Mouse (Mus musculus) 416B (cell line): ENCODE results near the gene Ube2e3.

Source experiments
- DNase-seq: peaks from one replicate; pipeline ENCODE4 v3.0.0; 2011; ENCODE audit warnings: low read depth

Gene Ube2e3

DNA sequence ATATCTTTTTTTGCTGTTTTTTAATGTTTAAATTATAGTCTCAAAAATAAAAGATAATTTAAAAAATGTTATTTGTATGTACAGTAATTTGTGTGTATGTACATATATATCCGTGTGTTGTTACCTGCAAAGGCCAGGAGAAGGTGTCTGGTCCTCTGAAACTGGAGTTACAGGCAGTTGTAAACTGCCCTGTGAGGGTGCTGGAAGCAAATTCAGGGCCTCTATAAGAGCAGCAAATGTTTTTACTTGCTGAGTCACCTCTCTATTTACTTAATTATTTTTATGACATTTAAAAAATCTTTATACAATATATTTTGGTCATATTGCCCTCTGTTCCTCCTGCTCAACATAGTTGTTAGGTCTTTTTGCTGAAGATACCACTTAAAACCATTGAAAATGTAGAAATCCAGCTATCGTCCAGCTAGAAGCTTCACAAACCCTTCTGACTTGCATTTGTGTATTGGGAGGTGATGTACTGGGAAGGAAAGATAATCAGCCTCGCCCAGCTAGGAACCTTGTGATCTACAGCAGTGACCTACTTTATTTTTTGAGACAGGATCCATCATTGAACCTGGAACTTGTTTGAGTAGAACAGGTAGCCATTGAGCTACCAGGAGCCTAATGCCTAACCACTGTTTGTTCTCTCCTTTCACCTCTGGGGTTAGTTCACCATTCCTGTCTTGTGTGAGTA lies 15.0 kb downstream of the Ube2e3 start:
- DNase-seq: no peak

DNA sequence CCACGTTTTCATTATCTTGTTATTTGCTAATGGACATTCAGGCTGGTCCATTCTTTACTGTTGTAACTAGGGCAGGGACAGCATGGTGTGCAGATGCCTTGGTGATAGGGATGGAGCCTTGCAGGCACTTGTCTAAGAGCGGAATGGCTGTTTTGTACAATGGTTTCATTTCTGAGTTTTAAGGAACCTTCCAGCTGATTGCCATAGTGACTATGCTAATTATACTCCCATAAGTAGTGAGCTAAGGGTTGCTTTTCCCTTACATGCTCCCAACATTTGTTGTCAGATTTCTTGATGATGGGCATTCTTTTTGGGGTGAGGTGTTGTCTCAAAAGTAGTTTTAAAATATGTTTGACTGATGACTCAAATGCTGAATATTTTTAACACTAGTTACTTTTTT lies 18.5 kb downstream of the Ube2e3 start:
- DNase-seq: no peak

DNA sequence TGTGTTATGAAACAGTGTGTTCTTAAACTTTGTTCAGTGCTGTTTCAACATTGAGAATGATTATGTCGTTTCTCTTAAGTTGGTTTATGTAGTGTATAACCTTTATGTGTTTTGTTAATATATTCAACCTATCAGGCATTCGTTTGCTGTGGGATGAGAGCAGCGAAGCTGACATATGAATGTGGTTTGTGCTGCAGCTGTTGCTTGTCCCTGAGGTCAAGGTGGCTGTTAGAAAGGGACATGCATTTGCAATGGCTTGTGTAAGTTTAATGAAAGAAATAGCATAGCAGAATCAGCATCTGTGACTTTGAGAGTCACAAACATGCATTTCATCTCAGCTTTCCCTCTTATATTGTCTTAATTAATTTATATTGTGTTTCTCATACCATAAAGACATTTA lies 20.3 kb downstream of the Ube2e3 start:
- peak; percentile 26 for DNase-seq

DNA sequence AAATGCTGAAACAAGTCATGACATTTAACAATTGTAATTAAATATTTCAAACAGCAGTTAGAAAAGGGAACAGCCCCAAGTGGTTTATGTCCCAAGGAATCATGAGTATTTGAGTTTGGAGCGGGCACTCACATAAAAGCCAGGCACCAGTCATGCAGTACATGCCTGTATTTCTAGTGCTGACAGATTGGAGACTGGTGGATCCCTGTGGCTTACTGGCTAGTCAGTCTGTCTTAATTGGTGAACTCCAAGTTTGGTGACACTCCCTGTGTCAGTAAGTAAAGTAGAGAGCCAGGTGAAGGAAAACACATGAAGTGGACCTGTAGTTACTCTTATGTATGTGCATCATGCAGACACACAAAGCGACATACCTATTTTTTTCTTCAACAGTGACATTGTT lies 27.3 kb downstream of the Ube2e3 start:
- no peak for DNase-seq

DNA sequence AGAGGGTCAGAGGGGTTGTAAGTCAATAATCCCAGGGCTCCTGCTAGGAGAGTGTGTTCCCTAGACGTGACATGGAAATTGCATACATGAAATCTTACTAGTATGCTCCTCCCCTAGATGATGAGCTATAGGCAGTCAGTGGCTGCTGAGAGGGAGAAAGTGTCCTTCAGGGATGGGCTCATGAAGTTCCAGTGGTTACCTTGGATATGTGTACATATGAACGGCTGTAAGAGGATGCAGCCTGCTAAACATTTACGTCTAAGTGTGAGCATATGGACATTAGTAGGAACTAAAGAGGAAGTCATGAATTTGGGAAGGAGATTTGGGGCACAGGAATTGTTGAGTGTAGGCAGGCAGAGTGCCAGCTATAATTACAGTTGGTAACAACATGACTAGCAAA lies 38.0 kb downstream of the Ube2e3 start:
- peak; percentile 21 for DNase-seq

DNA sequence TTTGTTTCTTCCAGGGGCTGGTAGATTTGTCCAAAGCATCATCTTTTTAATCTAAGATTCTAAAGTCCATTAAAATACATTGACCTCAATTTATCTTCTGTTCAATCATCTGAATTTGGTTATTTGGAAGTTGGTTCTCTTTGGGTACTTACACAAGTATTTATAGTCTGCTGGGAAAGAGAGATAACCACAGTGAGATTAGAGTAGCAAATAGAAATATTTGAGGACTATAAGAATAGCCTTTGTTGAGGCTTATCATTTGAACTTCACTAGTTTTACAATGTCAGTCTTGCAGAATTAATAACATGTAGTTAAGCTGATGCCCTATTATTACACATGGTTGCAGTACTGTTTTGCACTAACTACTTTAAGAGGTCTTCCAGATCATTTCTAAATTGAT lies 43.6 kb downstream of the Ube2e3 start:
- no peak for DNase-seq

DNA sequence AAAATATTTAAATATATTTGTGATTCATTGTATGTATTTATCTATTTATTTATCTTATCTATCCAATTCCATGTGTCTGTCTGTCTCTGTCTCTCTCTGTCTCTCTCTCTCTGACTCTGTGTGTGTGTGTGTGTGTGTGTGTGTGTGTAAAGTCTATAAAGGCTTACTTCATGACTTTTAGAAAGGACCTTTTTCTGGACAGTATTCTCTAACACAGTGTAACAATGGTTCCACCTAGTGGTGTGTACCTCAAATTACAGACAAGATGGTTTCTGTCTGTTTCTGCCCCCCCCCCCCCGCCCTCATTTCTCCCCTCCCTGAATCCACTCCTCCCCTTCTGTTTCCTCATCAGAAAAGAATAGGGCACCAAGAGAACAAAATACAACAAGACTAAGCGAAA lies 46.9 kb downstream of the Ube2e3 start:
- peak; percentile 56 for DNase-seq

DNA sequence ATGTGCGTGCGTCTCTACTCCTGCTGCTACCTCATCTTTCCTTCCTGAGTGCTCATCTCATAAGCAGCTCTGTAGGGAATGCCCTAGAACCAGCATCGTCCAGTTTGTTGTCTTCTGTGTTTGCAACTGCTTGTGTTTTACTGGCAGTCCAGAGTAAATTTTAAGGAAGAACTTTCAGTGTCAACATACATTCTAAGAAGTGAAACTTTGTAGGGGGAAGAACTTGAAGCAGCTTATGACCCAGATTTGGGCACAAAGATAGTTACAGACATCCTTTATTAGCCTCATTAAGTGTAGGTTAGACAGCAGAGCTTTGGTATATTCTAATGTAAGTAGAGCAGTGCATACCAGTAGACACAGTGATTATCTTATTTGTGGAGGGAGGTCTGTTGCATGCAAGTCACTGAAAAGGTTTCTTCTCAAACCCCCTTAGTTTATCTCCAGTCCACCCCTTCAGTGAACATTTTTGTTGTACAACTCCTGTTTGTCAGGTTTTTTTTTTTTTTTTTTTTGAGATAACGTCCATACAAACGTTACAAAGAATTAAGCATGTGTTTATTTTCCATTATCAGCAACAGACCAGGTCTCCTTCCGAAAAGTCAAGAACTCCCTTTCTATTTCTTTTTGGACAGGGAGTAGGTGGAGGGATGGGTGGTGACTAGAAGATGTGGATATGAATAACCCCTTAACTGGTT lies 55.2 kb downstream of the Ube2e3 start:
- DNase-seq: no peak

DNA sequence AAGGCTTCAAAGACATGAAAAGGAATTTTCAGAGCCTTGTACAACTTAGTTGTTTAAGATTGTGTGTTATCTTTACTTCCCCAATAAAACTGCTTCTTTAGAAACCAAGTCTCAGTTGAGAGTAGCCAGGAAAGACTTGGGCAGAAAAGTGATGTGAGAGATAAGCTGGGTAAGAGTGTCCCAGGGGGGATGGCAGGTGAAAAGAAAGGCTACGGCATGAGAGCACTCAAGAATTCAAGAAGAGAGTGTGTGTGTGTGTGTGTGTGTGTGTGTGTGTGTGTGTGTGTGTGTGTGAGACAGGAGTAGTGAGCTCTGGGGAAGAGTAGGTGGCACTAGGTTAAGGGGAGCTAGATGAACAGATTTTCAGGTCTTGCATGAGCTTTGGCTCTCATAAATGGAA lies 57.9 kb downstream of the Ube2e3 start:
- no peak for DNase-seq

DNA sequence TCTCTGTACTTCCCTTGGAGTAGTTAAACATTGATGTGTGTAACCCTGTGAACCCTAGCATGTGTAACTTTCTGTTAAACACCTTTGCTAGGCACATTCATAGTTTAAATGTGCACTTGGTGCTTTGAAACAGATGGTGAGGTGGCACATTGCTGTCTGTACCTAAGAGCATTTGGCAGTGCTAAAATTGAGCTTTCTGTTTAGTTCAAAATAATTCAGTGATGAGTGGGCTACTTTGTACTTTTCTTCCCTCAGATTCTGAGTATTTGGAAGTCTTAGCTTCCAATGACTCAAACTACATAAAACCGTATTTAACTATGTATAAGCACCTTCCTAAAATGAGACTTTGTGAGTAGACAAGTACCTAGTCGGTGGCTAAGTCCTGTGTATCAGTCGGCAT lies 59.7 kb downstream of the Ube2e3 start:
- no peak for DNase-seq

DNA sequence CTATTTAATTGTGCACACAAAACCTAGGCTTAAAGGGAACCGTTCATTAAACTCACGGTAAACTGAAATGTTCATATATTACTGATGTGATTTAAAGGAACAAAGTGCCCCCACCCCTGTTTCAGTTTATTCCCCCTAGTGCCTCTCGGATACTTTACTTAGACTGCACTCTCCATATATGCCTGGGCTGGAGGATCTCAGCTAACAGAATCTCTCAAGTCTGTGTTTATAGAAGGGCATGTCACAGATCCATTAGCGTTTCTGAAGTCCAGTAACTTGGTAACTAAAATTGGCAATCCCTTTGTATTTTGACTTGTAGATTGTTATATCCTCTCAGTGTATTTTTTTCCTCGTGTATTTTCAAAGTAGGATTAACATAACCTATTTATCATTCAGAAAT lies 60.2 kb downstream of the Ube2e3 start:
- no peak for DNase-seq

DNA sequence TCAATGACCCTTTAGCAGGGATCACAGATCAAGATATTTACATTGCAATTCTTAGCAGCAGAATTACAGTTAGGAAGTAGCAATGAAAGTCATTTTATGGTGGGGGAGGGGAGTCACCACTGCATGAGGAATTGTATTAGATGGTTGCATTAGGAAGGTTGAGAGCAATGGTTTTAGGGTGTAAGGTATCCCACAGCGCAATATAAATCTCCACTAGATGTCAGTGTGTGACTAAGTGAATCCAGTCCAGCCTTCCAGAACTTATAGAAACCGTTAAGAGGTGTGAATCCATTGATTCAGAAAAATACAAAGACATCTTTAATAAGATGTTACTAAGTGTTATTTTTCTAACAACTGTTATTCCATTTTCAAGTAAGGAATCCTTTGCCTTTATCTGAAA lies 63.4 kb downstream of the Ube2e3 start:
- peak; percentile 57 for DNase-seq

DNA sequence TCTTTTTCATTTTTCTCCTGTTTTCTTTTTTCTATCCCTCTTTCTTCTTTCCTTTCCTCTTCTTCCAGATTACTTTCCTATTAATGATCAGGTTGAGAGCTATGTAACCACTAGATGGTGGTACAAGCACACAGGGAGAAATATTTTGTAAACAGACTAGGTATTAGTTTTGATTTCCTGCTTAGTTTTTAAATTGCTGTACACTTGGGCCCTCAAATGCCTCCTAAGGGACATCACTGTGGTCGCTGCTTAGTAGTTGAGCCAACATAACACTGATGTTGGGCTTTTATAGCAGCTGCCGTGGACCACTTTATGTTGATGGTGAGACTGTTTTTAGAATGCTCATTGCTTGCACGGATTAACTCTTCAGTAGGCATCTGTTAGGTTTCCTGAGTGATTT lies 91.5 kb downstream of the Ube2e3 start:
- DNase-seq: peak; percentile 50

DNA sequence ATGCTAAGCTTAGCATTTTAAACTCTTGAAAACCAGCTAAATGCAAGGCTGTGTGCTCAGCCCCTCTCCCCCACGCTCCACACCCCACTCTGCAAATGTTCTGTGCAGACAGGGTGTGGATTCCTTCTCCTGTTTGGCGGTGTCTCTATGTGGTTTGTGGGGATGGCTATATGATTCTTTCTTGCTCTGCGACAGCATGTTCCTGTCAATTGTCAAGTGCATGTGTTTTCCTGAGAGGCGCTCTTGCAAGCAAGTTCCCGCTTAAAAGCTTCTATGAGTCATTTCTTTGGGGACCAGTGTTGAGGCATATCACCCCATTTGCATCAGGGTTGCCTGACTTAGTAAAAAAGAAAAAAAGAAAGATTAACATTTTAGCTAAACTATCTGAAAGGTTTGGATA lies 92.4 kb downstream of the Ube2e3 start:
- DNase-seq: peak; percentile 44

DNA sequence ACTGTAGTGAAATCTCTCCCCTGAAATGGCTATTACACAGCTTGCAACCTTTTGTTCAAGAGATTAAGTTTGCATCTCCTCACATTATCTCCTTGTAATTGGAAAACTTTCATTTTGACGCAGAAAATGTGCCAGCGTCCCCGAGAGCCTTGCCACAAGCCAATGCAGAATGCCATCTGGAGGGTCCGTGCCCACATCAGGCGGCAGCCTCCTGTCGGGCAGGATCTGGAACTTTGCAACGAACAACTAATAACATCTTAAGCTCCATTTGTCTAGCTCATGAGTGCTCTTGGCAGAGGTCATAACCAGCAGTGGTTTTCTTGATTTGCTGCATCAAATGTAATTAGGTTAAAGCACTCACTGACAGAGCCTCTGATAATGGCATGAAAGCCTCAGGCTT lies 93.1 kb downstream of the Ube2e3 start:
- DNase-seq: peak; percentile 5

DNA sequence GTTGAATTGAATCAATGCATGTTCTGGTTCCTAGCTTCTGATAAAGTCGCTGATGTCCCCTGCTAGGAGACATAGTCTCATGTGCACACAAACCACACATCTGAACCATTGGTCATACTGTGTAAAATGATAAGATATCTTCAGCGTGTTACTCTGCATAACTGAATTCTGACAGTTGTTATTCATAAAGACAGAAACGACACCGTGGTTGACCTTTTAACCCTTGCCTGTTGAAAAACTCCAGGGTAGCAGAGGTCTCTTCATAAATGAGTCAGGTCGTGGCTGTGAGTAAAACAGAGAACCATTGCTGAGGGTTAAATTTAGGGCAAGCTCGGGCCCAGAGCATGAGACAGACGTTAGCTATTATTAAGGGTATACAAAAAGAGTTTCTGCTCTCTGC lies 93.7 kb downstream of the Ube2e3 start:
- peak; percentile 47 for DNase-seq

DNA sequence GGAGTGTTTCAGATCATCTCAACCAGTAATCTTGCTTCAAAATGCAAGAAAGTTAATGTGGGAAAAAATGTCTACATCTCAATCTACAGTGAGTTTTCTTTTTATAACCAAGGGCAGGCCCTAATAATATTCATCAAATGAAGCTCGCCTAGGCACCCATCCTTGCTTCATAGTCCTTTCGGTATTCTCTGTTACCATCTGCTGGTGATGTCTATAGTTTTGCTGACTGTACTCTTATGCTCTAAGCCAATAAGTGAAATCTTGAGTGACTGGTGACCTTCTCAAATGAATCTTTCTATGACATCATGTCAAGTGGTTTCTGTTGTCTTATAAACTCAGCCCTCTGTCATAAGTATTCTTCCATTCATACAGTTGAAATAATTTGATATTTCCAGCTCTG lies 97.1 kb downstream of the Ube2e3 start:
- DNase-seq: no peak

DNA sequence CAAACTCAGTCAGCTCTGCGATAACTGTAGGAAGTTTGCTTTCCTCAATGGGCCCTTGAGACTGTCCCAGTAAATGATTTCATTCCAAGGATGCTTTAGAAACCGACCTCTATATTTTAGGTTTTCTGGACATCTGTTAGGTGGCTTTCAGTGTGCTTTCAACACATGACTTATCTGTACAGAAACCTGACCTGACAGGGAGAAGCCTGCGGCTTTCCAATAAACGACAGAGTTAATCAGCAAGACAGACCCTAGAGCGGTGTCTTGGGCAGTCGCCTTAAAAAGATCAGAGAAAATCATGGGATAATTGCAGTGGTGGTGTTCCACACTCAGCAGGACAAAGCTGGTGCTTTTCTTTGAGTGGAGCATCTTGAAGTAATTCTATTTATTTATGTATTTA lies 97.5 kb downstream of the Ube2e3 start:
- no peak for DNase-seq

DNA sequence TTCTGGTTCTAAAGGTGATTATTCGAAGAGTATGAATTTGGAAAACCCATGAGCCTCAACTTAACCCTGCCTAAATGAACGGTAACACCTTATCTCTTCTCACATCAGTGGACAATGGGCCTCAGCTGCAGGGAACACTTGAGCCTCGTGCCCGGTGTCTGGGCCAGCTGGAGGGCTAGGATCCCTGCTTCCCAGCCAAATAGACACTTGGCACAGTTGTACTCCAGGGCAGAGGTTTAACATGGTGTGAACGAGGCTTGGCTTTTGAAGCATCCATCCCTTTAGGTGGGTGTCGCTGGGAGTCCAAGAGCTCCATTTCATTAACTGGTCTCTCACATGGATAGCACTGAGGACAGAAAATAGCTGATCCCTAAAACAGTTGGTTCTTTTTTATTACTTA lies 102.2 kb downstream of the Ube2e3 start:
- no peak for DNase-seq
